Mouse (Mus musculus): ENCODE data around the gene Vps13d. TPM values are rescaled to one million over a fixed set of nuclear protein-coding genes. Genes with fewer than 3 reads are reported as not detected.

Vps13d gene
- polyA plus RNA-seq, 1 experiment from 2014 or later = 15.2 TPM

DNA sequence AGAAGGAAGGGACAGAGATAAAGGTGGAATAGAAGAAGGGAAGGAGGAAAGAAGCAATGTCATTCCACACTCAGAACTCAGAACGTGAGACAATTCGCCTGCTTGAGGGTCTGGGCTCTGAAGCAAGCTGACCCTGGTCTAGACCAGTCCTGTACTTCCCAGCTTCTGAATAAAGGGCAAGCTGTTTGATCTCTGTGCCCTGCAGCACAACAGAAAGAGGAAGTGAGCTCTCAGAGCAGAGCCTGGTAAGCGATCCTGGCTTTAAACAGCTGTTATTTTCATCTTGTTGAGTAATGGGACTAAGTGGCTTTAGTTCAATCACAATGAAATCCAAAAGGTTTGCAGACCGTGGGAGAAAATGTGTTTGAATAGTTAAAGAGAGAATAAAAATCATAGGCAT, 83.2 kb downstream of the Vps13d start:
- WGBS = 50% methylated on average over 4 of the region's 4 CpGs
- DNase-seq (ENCODE audit: low spot score) (no peak), ATAC-seq (ENCODE audit: low FRiP score) (no peak)

DNA sequence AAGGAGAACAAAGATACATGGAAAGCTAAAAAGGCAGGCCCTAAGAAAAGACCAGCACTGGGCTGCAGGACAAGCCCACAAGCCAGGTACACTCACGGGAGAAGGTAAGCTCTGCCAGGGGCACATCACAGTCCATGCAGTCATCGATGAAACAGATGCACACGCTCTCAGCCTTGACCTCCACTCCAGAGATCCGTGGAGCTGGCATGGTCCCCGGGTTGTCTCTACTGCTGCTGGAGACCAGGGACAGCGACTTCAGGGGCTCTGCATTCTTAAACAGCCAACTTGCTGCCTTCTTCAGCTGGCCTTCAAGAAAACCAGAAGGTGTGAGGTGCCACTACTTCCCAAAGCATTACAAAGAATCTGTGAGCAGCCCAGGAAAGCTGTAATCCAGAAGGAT, 84.1 kb downstream of the Vps13d start:
- no peaks in the 10 kb centered on the region for H3K4me1 ChIP-seq (replicated peaks; ENCODE audit: control insufficient read depth, insufficient read depth, low read length)
- H3K9ac ChIP-seq (ENCODE audit: low read depth, low read length) = no peak overlapping the region
- H3K27ac ChIP-seq (ENCODE audit: low read depth, low read length) = no peak overlapping the region
- DNase-seq (ENCODE audit: low spot score) = no peak
- 88% methylated on average over 6 of the region's 6 CpGs for WGBS
- no peaks in the 10 kb centered on the region for H3K27me3 ChIP-seq (ENCODE audit: control insufficient read depth, insufficient read depth, low read length)
- peaks cover 2% of the 10 kb centered on the region; the same call in 1 of the 2 replicates for H3K36me3 ChIP-seq (ENCODE audit: control insufficient read depth, insufficient read depth, low read length)
- H3K9me3 ChIP-seq (ENCODE audit: control insufficient read depth, low read length) = no peaks in the 10 kb centered on the region
- no peak overlapping the region for H3K4me2 ChIP-seq (replicated peaks; ENCODE audit: low read depth, low read length)
- no peak overlapping the region for H3K4me3 ChIP-seq (ENCODE audit: low read depth, low read length)
- ATAC-seq (ENCODE audit: low FRiP score) = no peak

More for the DNA sequence above, 83.2 kb downstream of the Vps13d start:
- Histone ChIP-seq H3K4me1 (replicated peaks; ENCODE audit: control insufficient read depth, insufficient read depth, low read length) (no peaks in the 10 kb centered on the region), H3K4me2 (replicated peaks; ENCODE audit: low read depth, low read length) (no peak overlapping the region), H3K36me3 (ENCODE audit: control insufficient read depth, insufficient read depth, low read length) (peaks cover 5% of the 10 kb centered on the region; the same call in 1 of the 2 replicates), H3K27me3 (ENCODE audit: control insufficient read depth, insufficient read depth, low read length) (no peaks in the 10 kb centered on the region), H3K4me3 (ENCODE audit: low read depth, low read length) (no peak overlapping the region), H3K9ac (ENCODE audit: low read depth, low read length) (no peak overlapping the region), H3K9me3 (ENCODE audit: control insufficient read depth, low read length) (no peaks in the 10 kb centered on the region), H3K27ac (ENCODE audit: low read depth, low read length) (no peak overlapping the region)

DNA sequence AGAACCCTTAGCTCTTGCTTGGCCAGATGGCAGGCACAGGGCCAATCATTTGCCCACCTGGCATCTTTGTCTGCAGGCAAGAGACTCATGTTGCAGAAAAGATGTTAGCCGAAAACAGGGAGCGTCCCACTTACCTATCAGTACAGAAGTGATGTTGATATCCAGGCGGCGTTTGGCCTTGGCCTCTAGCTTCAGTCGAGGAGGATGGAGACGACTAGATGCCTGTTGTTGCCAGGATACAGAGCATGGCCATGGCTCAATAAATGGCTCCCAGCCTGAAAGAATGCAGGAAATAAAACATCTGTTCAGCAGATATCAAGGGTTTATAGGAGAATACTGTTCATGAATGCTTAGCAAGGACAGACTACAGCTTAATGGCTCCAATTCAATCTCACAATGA, 88.0 kb downstream of the Vps13d start:
- no peak overlapping the region for H3K27ac ChIP-seq (ENCODE audit: low read depth, low read length)
- 93% methylated on average over 6 of the region's 6 CpGs for WGBS
- H3K9me3 ChIP-seq (ENCODE audit: control insufficient read depth, low read length) = no peaks in the 10 kb centered on the region

DNA sequence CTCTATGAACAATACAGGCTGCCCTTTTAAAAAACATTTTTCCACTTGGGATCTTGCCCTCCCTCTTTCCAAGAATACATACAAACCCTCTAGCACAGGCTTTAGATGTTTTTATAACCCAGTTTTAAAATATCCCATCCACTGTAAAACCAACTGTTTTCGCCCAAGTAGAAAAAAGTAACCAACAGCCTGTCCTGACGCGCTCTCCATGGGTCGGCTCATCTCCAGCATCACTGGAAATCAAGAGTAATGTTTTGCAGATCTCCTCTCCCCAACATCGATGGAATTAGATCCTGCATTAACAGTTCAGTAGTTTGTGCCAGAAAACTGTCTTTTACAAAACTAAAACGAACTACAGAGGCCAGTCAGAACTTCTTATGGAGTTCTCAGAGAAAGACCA, 89.5 kb downstream of the Vps13d start:
- H3K27ac ChIP-seq (ENCODE audit: low read depth, low read length) = peak overlapping the region; percentile 51; the same call in 1 of the 2 replicates
- DNase-seq (ENCODE audit: low spot score) = no peak
- 46% methylated on average over 6 of the region's 6 CpGs for WGBS

More for the DNA sequence above, 88.0 kb downstream of the Vps13d start:
- Histone ChIP-seq H3K4me1 (replicated peaks; ENCODE audit: control insufficient read depth, insufficient read depth, low read length) (no peaks in the 10 kb centered on the region), H3K4me3 (ENCODE audit: low read depth, low read length) (no peak overlapping the region), H3K4me2 (replicated peaks; ENCODE audit: low read depth, low read length) (no peak overlapping the region), H3K9ac (ENCODE audit: low read depth, low read length) (no peak overlapping the region), H3K36me3 (ENCODE audit: control insufficient read depth, insufficient read depth, low read length) (no peaks in the 10 kb centered on the region), H3K27me3 (ENCODE audit: control insufficient read depth, insufficient read depth, low read length) (no peaks in the 10 kb centered on the region)
- ATAC-seq (ENCODE audit: low FRiP score) (no peak), DNase-seq (ENCODE audit: low spot score) (no peak)

DNA sequence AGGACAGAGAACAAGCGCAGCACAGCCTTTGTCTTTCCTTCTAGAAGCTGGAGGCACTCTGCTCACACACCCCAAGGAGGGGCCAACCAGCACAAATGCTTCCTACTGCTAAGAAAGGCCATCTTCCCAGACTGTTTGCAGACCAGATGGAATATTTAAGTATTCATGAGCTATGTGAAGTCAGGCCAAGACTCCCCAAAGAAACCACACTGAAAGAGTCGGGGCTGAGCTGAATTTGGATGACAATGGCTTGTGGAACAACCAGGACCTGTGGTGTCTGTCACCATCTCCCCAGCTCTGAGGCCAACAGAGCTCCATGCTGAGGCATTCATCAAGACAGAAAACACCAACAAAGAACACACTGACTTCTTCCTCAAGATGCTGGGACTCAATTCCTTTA, 89.9 kb downstream of the Vps13d start:
- peak; percentile 39 for DNase-seq (ENCODE audit: low spot score)
- peak; percentile 95 for ATAC-seq (ENCODE audit: low FRiP score)

More for the DNA sequence above, 89.5 kb downstream of the Vps13d start:
- Histone ChIP-seq H3K4me1 (replicated peaks; ENCODE audit: control insufficient read depth, insufficient read depth, low read length) (no peaks in the 10 kb centered on the region), H3K4me3 (ENCODE audit: low read depth, low read length) (no peak overlapping the region), H3K4me2 (replicated peaks; ENCODE audit: low read depth, low read length) (no peak overlapping the region), H3K36me3 (ENCODE audit: control insufficient read depth, insufficient read depth, low read length) (no peaks in the 10 kb centered on the region), H3K9ac (ENCODE audit: low read depth, low read length) (no peak overlapping the region), H3K9me3 (ENCODE audit: control insufficient read depth, low read length) (no peaks in the 10 kb centered on the region), H3K27me3 (ENCODE audit: control insufficient read depth, insufficient read depth, low read length) (no peaks in the 10 kb centered on the region)
- ATAC-seq (ENCODE audit: low FRiP score) = peak; percentile 33

DNA sequence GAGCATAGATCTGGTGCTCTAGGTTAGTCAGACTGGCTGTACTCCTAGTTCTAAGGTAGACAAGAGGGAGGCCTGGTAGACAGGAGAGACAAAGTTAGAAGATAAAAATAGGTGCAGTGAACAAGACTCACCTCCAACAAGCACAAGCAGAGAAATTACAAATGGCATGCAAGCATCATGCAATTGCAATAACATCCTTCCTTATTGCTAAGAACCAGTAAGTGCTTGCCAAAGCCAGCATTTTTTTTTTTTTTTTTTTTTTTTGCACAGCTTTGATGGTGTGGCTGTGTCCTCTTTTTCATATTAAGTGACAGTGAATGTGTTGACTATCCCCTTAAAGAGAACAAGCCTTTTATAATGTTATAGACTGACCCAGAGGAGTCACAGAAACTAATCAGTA, 91.2 kb downstream of the Vps13d start:
- no peak overlapping the region for H3K9ac ChIP-seq (ENCODE audit: low read depth, low read length)
- no peak for ATAC-seq (ENCODE audit: low FRiP score)
- H3K9me3 ChIP-seq (ENCODE audit: control insufficient read depth, low read length) = no peaks in the 10 kb centered on the region
- H3K36me3 ChIP-seq (ENCODE audit: control insufficient read depth, insufficient read depth, low read length) = no peaks in the 10 kb centered on the region
- no peak overlapping the region for H3K4me2 ChIP-seq (replicated peaks; ENCODE audit: low read depth, low read length)
- H3K4me3 ChIP-seq (ENCODE audit: low read depth, low read length) = no peak overlapping the region
- H3K4me1 ChIP-seq (replicated peaks; ENCODE audit: control insufficient read depth, insufficient read depth, low read length) = no peaks in the 10 kb centered on the region
- no peaks in the 10 kb centered on the region for H3K27me3 ChIP-seq (ENCODE audit: control insufficient read depth, insufficient read depth, low read length)
- no peak overlapping the region for H3K27ac ChIP-seq (ENCODE audit: low read depth, low read length)
- DNase-seq (ENCODE audit: low spot score) = no peak

More for the DNA sequence above, 89.9 kb downstream of the Vps13d start:
- Histone ChIP-seq H3K9me3 (ENCODE audit: control insufficient read depth, low read length) (no peaks in the 10 kb centered on the region), H3K27me3 (ENCODE audit: control insufficient read depth, insufficient read depth, low read length) (no peaks in the 10 kb centered on the region), H3K36me3 (ENCODE audit: control insufficient read depth, insufficient read depth, low read length) (no peaks in the 10 kb centered on the region), H3K27ac (ENCODE audit: low read depth, low read length) (0 out of 2 replicates have a peak overlapping the region, but pooled peaks have one; percentile 51), H3K4me3 (ENCODE audit: low read depth, low read length) (no peak overlapping the region), H3K9ac (ENCODE audit: low read depth, low read length) (no peak overlapping the region), H3K4me2 (replicated peaks; ENCODE audit: low read depth, low read length) (no peak overlapping the region), H3K4me1 (replicated peaks; ENCODE audit: control insufficient read depth, insufficient read depth, low read length) (no peaks in the 10 kb centered on the region)
- WGBS = 32% methylated on average over 2 of the region's 2 CpGs

DNA sequence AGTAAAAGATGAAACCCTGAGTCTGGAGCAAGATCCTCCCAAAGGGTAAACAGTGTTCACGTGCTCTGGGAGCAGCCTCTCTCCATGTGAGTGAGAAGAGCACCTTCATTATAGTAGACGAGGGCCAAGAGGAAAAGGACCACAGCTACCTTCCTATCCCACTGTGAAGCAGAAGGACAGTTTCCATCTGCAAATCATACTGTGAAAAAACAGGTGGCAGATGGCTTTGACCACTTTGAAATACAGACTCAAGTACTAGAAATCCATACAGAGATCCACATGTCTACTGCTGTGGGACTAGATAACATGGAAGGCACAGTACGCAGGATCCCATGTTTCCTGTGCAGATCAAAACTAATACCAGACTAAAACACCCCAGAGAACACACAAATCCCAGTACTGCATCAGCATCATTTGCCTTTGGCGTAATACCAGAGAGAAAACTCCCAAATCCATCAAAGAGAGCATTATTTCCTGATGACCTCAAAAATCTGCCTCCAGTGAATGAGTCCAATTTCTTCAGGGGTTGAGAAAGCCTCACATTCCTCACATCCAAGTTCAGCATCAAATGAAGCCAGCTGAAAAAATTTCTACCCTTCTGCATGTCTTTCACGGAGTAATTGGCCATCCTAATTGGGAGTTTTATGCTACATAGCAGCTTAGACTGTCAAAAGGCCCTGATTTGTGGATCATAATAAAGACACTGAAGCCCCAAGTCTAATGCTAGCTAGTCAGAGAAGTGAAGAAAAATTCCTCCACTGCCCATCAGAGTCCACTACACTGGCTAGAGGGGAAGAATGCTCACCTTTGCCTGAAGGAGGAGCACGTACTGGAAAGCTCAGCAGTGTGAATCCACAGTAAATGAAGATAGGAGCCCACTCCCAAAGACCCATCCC, 92.7 kb downstream of the Vps13d start:
- H3K4me2 ChIP-seq (replicated peaks; ENCODE audit: low read depth, low read length) = no peak overlapping the region
- no peaks in the 10 kb centered on the region for H3K27me3 ChIP-seq (ENCODE audit: control insufficient read depth, insufficient read depth, low read length)
- no peaks in the 10 kb centered on the region for H3K36me3 ChIP-seq (ENCODE audit: control insufficient read depth, insufficient read depth, low read length)
- no peaks in the 10 kb centered on the region for H3K9me3 ChIP-seq (ENCODE audit: control insufficient read depth, low read length)
- no peak overlapping the region for H3K27ac ChIP-seq (ENCODE audit: low read depth, low read length)
- no peak overlapping the region for H3K9ac ChIP-seq (ENCODE audit: low read depth, low read length)
- H3K4me3 ChIP-seq (ENCODE audit: low read depth, low read length) = no peak overlapping the region
- no peak for ATAC-seq (ENCODE audit: low FRiP score)
- no peaks in the 10 kb centered on the region for H3K4me1 ChIP-seq (replicated peaks; ENCODE audit: control insufficient read depth, insufficient read depth, low read length)
- WGBS = 86% methylated on average over 6 of the region's 6 CpGs
- DNase-seq (ENCODE audit: low spot score) = no peak

DNA sequence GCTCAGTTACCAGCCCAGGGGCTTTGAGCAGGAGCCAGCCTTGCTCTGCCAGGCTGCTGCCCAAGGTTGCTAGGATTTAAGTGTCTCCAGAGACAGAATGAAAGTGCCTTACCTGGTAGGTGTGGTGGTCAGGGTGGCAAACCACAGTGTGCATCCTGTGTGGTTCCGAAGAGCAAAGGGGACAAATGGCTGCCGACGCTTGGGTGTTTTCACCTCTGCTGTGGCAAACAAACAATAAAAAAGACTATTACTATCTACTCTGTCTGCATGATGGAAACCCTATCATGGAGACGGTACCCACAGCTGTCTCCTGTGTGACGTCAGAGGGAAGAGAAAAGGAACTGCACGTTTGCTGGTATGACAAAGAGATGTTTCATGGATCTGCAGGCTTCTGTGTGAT, 95.0 kb downstream of the Vps13d start:
- Histone ChIP-seq H3K27me3 (ENCODE audit: control insufficient read depth, insufficient read depth, low read length) (no peaks in the 10 kb centered on the region), H3K36me3 (ENCODE audit: control insufficient read depth, insufficient read depth, low read length) (no peaks in the 10 kb centered on the region), H3K4me1 (replicated peaks; ENCODE audit: control insufficient read depth, insufficient read depth, low read length) (no peaks in the 10 kb centered on the region), H3K9me3 (ENCODE audit: control insufficient read depth, low read length) (no peaks in the 10 kb centered on the region), H3K27ac (ENCODE audit: low read depth, low read length) (no peak overlapping the region), H3K4me2 (replicated peaks; ENCODE audit: low read depth, low read length) (no peak overlapping the region), H3K9ac (ENCODE audit: low read depth, low read length) (no peak overlapping the region), H3K4me3 (ENCODE audit: low read depth, low read length) (no peak overlapping the region)
- 91% methylated on average over 6 of the region's 6 CpGs for WGBS
- DNase-seq (ENCODE audit: low spot score) (no peak), ATAC-seq (ENCODE audit: low FRiP score) (no peak)

DNA sequence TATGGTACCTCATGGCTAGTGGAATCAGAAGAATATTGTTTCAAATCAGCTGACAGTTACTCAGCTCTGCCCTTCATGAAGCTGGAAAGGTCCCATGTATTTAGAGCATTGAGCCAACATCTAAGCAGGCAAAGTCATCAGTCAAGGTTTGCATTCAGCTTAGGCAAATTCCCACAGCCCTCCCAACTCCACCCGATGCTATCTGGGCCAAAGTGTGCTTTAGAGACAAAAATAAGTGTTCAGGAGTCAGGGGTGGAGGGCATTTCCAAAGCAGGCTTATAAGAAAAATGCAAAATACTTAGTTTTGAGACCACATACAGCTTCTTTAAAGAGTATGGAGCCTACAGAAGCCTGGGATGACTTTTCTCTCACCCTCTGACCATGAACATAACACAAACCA, 95.5 kb downstream of the Vps13d start:
- H3K36me3 ChIP-seq (ENCODE audit: control insufficient read depth, insufficient read depth, low read length) = no peaks in the 10 kb centered on the region
- 80% methylated on average over 1 of the region's 1 CpGs for WGBS
- ATAC-seq (ENCODE audit: low FRiP score) = no peak

More for the DNA sequence above, 95.5 kb downstream of the Vps13d start:
- H3K4me3 ChIP-seq (ENCODE audit: low read depth, low read length) = no peak overlapping the region
- DNase-seq (ENCODE audit: low spot score) = no peak
- H3K27ac ChIP-seq (ENCODE audit: low read depth, low read length) = no peak overlapping the region
- no peaks in the 10 kb centered on the region for H3K27me3 ChIP-seq (ENCODE audit: control insufficient read depth, insufficient read depth, low read length)
- H3K9ac ChIP-seq (ENCODE audit: low read depth, low read length) = no peak overlapping the region
- H3K4me2 ChIP-seq (replicated peaks; ENCODE audit: low read depth, low read length) = no peak overlapping the region
- H3K9me3 ChIP-seq (ENCODE audit: control insufficient read depth, low read length) = no peaks in the 10 kb centered on the region
- no peaks in the 10 kb centered on the region for H3K4me1 ChIP-seq (replicated peaks; ENCODE audit: control insufficient read depth, insufficient read depth, low read length)
